9 mouse cellular contexts compared by ENCODE assay signal in the genomic region with DNA sequence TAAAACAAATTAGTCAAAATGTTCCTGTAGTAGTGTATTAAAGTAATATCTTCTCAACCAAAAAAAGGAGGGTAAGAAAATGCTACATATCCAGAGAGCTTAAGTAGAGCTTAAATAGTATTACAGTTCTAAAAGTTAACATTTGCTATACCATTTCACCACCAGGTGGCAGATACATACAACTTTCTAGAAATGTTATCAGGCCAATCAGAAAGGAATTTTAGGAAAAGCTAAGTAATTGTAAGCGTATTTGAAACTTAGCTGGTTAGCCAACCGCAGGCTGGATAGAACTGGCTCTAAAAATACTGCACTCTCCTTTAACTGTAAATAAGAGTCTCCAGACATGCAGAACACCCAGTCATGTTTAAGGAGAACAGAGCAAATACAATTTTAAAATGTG. TPM values are rescaled to one million over a fixed set of nuclear protein-coding genes. Genes with fewer than 3 reads are reported as not detected.
DNase-seq lines count a peak whose midpoint lies in the region; ATAC-seq and TF ChIP-seq lines count a peak whose summit lies in the region.
"Had no signal": no experiment of that assay in that cellular context is flagged by ENCODE, and none has a peak within 500 bp of the region (broad histone marks: within the 10 kb centered on the region; RNA-seq: fewer than 3 reads in every experiment).

No protein-coding gene starts in this region.

- WGBS in lung, embryonic 14.5 days = 2% methylated on average over 2 of the region's 2 CpGs

- H3K4me3 ChIP-seq in lung, embryonic 14.5 days (ENCODE audit: low read depth, low read length) = no peak overlapping the region
- H3K4me3 ChIP-seq: midbrain, embryonic 12.5 days had no signal

- no peaks in the 10 kb centered on the region for H3K9me3 ChIP-seq in lung, embryonic 14.5 days (ENCODE audit: low read depth, low read length)
- H3K9me3 ChIP-seq: midbrain, embryonic 12.5 days had no signal

- no peak overlapping the region for H3K27ac ChIP-seq in lung, embryonic 14.5 days (ENCODE audit: low read depth)
- H3K27ac ChIP-seq: midbrain, embryonic 12.5 days had no signal

- no peak overlapping the region for H3K4me2 ChIP-seq in lung, embryonic 14.5 days
- H3K4me2 ChIP-seq: midbrain, embryonic 12.5 days had no signal

- peak; percentile 41 for DNase-seq in cerebellum, adult 8-10 months
- no peak for DNase-seq in cerebellum, adult 11-12 months
- DNase-seq in layer of hippocampus, adult 9-10 months (ENCODE audit: low spot score) = peak; percentile 83
- DNase-seq in layer of hippocampus, adult 9-11 months = no peak
- DNase-seq in R1 (ENCODE audit: low read depth, low spot score) = peak; percentile 64
- DNase-seq in lung, embryonic 14.5 days = peak; percentile 94
- no peak for DNase-seq in spleen, postnatal 14 days (ENCODE audit: low spot score in 2 of 2)

- 0 out of 2 replicates have a peak, but pooled peaks cover 3% of the 10 kb centered on the region for H3K27me3 ChIP-seq in lung, embryonic 14.5 days (ENCODE audit: insufficient read depth, low read length)
- H3K27me3 ChIP-seq: midbrain, embryonic 12.5 days had no signal

- H3K4me1 ChIP-seq in lung, embryonic 14.5 days (ENCODE audit: insufficient read depth) = peaks cover 6% of the 10 kb centered on the region; the same call in 1 of the 2 replicates
- H3K4me1 ChIP-seq: midbrain, embryonic 12.5 days had no signal

- no peaks in the 10 kb centered on the region for H3K36me3 ChIP-seq in lung, embryonic 14.5 days (ENCODE audit: insufficient read depth)
- H3K36me3 ChIP-seq: midbrain, embryonic 12.5 days had no signal

- ATAC-seq in lung, embryonic 14.5 days (ENCODE audit: insufficient read depth) = no peak
- ATAC-seq in monocyte, adult 5-6 weeks (replicated peaks; ENCODE audit: insufficient number of reproducible peaks, low FRiP score, low TSS enrichment, poor library complexity, severe bottlenecking) = no peak

- TF ChIP-seq CTCF in lung, embryonic 14.5 days (IDR thresholded peaks at IDR 0.05; ENCODE audit: low read depth) = peak; percentile 75

- H3K9ac ChIP-seq in lung, embryonic 14.5 days = no peak overlapping the region
- H3K9ac ChIP-seq: midbrain, embryonic 12.5 days had no signal

RNA-seq across cellular contexts. Expression of gene Neo1, which starts 22.9 kb away (rescaled TPM):
- 62.3 and 62.8 TPM in 2 replicates for polyA plus RNA-seq in lung, embryonic 14.5 days (2014; fragmentation: Nextera tagmentation; extraction: Ambion mirVana)
- total RNA-seq in monocyte, adult 5-6 weeks (2017) = under 0.01 to 0.19 TPM (median 0.10 TPM) in 3 replicates

Comparison
In these comparisons a context has a peak if more than half of its experiments do, and no peak if none do; other contexts are left out.
1. DNase-seq: peak in cerebellum, adult 8-10 months (single experiment), layer of hippocampus, adult 9-10 months (single experiment), R1 (single experiment) and lung, embryonic 14.5 days (single experiment); none in cerebellum, adult 11-12 months (single experiment), layer of hippocampus, adult 9-11 months (single experiment) and spleen, postnatal 14 days (0 of 2).